Mouse (Mus musculus) CD4-positive, CD25-positive, alpha-beta regulatory T cell, adult 2 months (primary cell): ENCODE measurements at regions not wholly inside any gene's neighbourhood (a gene's known extent, or its start where the extent isn't known, plus 50 kb on each side); places are given as distances from the start of the nearest gene placed in this dataset.
A peak's percentile ranks its signal among the peaks of the same experiment; 100 is the strongest.
"Not testable (repeated sequence)": the region's sequence is repeated elsewhere in the genome, so short reads cannot be mapped to it uniquely, and the experiment has no call there.

ENCODE experiments used
- DNase-seq: peaks from one replicate; pipeline ENCODE4 v3.0.0-alpha.2; 2012; ENCODE audit warnings: low read depth, low spot score

DNA sequence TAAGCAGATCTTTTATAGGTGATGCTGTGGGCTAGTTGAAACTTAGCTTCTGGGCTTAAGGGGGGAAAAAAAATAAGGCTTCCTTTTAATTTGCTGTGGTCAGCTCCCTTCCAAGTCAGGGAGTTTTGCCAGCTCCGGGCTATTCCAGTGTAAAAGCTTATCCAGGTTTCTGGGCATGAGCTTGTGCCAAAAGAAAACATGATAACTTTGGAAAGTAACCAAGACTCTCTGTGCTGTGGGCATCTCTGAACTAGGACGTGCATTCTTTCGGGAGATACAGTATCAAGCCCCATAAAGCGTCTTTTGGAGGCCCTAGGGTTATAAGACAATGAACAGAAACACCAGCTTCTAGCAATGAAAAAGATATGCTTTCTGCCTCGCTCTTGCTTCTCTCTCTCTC is 114.6 kb upstream of the Dyrk2 start:
- no peak for DNase-seq

GRCm38 (mm10) chr10:118981446-118981845 is 111.4 kb upstream of the Dyrk2 start:
- DNase-seq, result no peak

- DNase-seq, result peak; percentile 68
Measured at GRCm38 (mm10) chr10:118979339-118979738, 109.3 kb upstream of the Dyrk2 start.

GRCm38 (mm10) chr10:118978181-118978743 is 108.3 kb upstream of the Dyrk2 start:
- DNase-seq, result peak; percentile 10

DNA sequence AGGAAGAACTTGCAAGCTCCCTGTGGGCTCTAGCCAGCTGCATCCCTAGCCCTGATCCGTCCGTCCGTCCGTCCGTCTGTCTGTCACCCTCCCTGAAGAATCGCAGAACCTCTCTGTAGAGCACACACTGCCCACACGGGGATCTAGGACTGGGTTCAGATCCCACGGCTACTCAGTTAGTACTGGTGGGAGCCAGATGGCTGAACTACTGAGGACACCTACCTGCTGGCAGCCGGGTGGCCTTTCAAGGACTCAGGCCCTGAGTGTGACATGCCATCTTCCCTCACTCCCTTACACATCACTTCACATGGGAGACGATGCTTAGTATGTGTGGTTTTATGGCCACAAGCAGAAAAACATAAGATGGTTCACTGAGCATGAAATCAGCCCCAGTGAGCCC is 106.4 kb upstream of the Dyrk2 start:
- no peak for DNase-seq

DNA sequence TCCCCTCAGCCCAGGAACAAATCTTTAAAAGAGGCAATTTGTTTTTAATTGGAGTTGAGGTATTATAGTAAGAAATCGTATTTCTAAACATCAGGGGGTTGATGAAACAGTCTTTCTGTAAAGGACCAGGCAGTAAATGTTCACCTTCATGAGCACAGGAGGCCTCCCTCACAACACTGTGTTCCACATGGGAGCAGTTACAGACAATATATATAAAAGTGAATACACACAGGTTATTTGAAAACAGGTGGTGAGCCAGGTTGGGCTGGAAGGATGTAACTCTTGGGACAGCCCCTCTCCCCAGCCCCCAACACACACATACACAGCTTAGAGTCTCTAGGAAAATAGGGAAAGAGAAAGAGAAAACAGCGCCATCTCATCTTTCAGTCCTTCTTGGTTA is 105.8 kb upstream of the Dyrk2 start:
- DNase-seq, result no peak

- no peak for DNase-seq
Measured at GRCm38 (mm10) chr10:118973324-118973723, 103.3 kb upstream of the Dyrk2 start.

DNA sequence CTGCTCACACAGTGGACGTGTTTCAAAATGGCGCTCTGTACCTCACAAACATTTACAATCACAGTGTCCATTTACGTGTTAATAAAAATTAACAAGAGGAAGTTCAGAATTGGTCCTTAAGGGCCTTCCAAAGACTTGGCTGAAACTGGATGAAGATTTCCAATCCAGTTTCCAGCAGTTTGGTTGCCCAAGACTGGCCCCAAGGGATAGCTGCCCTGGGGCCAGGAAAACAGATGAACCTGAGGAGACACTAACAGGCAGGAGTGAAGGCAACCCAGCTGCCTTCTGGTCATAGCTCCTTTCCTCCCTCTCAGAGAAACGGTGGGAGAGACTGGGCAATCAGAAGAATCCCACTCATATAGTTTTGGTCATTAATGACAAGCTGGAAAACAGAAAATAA is 102.6 kb upstream of the Dyrk2 start:
- no peak for DNase-seq

GRCm38 (mm10) chr10:118970457-118971175 is 100.6 kb upstream of the Dyrk2 start:
- peak; percentile 13 for DNase-seq

DNA sequence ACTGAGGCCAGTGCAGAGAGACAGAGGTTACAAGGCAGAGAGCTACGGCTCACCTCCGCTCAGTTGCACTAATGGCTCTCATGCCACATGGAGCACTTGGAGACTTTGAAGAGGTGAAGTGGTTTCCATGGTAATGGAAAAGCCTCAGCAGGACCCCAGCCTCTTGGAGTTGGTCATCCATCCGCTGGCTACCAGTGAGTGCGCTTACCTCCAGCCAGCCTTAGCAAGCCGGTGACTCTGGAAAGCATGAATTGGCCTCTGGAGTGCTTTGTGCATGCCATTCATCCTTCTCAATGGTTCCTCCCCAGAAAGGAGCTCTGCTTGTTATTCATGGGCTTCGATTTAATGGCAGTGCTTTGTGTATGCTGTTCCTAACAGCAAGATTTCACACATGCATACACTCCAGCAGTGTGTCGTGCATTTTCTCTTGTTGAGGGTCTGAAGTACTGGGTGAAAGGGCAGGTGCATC is 91.7 kb upstream of the Dyrk2 start:
- DNase-seq, result no peak

GRCm38 (mm10) chr10:118960076-118960475 is 90.1 kb upstream of the Dyrk2 start:
- no peak for DNase-seq

- DNase-seq, result no peak
Measured at GRCm38 (mm10) chr10:118959623-118960022, 89.6 kb upstream of the Dyrk2 start.

GRCm38 (mm10) chr10:118956352-118956751 is 86.3 kb upstream of the Dyrk2 start:
- DNase-seq, result no peak

- DNase-seq, result no peak
Measured at GRCm38 (mm10) chr10:118953440-118953839, 83.4 kb upstream of the Dyrk2 start.

- peak; percentile 19 for DNase-seq
Measured at GRCm38 (mm10) chr10:118952756-118953155, 82.7 kb upstream of the Dyrk2 start.

- no peak for DNase-seq
Measured at GRCm38 (mm10) chr10:118947724-118948123, 77.7 kb upstream of the Dyrk2 start.

- no peak for DNase-seq
Measured at GRCm38 (mm10) chr10:118947016-118947674, 77.1 kb upstream of the Dyrk2 start.

- no peak for DNase-seq
Measured at GRCm38 (mm10) chr10:118927316-118927715, 57.3 kb upstream of the Dyrk2 start.

DNA sequence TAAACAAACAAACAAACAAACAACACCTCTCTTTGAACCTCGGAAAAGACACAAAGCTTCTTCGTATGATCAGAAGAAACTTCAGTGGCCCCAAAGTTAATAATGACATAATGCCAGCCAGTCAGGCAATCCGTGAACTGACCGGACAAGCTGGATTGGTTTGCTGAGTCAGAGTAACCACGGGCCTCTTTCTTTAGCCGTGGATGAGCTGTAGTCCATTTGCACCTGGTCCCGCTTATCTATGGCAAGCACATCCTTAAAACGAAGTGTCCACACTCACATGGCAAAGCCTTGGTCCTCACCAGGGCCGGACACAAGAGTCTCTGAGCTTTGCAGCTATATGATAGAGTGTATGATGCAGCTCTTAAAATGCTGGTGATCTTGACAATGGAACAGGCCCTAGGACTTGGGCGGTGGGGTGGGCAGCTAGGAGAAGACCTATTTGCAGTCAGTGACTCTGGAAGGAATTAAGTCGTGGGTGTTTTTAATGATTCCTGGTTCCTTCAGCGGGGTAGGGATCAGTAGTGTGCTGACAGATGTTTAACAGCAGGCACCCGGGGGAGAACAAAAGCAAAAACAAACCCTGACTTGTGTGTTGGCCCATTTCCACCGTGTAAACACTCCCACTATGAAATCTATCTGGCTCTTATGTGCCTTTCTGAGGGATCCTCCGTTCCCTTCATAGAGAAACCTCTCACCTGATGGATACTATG is 53.6 kb upstream of the Dyrk2 start:
- DNase-seq, result no peak

- DNase-seq, result not testable (repeated sequence)
Measured at GRCm38 (mm10) chr10:118922120-118922519, 52.1 kb upstream of the Dyrk2 start.
